Mouse (Mus musculus): ENCODE results near the gene Prn. TPM values are rescaled to one million over a fixed set of nuclear protein-coding genes. Genes with fewer than 3 reads are reported as not detected.

Prn gene
- polyA plus RNA-seq, 1 experiment from 2014 or later, result not detected

DNA sequence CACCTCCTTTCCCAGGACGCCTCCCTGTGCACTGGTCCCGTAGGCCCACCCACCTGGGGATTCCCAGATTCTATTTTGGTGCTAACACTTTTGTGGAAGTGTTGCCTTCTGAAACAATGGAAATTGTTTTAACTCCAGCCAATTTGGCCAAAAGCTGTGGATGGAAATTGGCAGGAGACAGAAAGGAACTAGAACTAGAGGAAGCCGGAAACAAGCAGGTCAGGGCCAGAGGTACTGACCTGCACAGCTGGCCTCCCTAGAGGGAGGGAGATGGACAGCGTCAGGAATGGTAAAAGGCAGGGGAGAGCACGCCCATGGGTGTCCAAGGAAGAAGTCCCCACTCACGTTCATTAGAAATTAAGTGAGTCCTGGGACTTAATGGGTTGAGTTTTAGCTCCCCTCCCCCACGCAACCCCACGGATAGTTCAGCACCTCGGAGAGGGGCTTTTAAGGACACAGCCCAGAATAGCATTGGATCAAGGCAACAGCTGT lies 48.0 kb downstream of the Prn start:
- H3K9ac ChIP-seq (ENCODE audit: low read depth, low read length), result no peak overlapping the region
- H3K27ac ChIP-seq (ENCODE audit: low read depth, low read length), result no peak overlapping the region
- no peaks in the 10 kb centered on the region for H3K9me3 ChIP-seq (ENCODE audit: control insufficient read depth, low read length)
- no peak overlapping the region for H3K4me2 ChIP-seq (replicated peaks; ENCODE audit: low read depth, low read length)
- H3K27me3 ChIP-seq (ENCODE audit: control insufficient read depth, insufficient read depth, low read length), result peaks cover 19% of the 10 kb centered on the region
- no peak for ATAC-seq (ENCODE audit: low FRiP score)
- H3K4me1 ChIP-seq (replicated peaks; ENCODE audit: control insufficient read depth, insufficient read depth, low read length), result no peaks in the 10 kb centered on the region
- DNase-seq (ENCODE audit: low spot score), result peak; percentile 35
- H3K36me3 ChIP-seq (ENCODE audit: control insufficient read depth, insufficient read depth, low read length), result no peaks in the 10 kb centered on the region
- no peak overlapping the region for H3K4me3 ChIP-seq (ENCODE audit: low read depth, low read length)
- WGBS, result 52% methylated on average over 9 of the region's 9 CpGs

DNA sequence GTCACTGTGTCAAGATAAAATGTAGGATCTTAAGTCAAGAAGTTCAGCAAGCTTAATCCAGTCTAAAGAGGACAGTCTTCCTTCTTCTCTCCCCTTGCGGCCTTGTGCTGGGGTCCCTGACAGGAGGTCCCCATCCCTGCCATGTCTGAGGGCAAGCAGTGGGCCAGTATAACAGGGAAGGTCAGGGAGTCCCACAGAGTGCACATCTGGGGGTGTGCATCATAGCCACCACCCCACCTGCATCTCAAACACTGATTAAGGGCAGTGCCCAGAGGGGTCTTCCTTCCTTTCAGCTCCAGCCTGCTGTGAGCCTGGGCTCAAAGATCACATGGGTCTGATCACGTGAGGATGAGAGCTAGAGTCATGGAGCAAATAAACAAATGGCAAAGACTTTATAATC lies 51.9 kb downstream of the Prn start:
- Histone ChIP-seq H3K9me3 (ENCODE audit: control insufficient read depth, low read length) (no peaks in the 10 kb centered on the region), H3K4me3 (ENCODE audit: low read depth, low read length) (no peak overlapping the region), H3K27me3 (ENCODE audit: control insufficient read depth, insufficient read depth, low read length) (no peaks in the 10 kb centered on the region), H3K27ac (ENCODE audit: low read depth, low read length) (no peak overlapping the region), H3K4me1 (replicated peaks; ENCODE audit: control insufficient read depth, insufficient read depth, low read length) (no peaks in the 10 kb centered on the region), H3K9ac (ENCODE audit: low read depth, low read length) (no peak overlapping the region), H3K36me3 (ENCODE audit: control insufficient read depth, insufficient read depth, low read length) (no peaks in the 10 kb centered on the region), H3K4me2 (replicated peaks; ENCODE audit: low read depth, low read length) (no peak overlapping the region)
- DNase-seq (ENCODE audit: low spot score) (no peak), ATAC-seq (ENCODE audit: low FRiP score) (no peak)
- WGBS, result 85% methylated on average over 2 of the region's 2 CpGs

DNA sequence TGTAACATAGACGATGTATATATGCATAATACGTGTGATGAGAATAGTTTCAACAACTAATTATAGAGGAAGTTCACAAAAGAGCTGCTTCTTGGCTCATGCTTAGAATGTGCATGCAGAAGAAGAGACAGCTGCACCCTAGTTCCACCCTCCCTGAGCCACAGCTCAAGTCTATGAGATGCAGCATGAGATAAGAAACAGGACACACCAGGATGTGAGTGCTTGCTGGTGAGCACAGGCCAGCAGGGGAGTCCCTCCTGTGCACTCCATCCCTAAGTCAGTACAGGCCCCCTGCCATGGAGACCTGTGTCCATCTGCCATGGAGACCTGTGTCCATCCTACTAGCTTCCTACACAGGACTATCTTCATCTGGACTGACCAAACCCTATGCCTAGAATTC lies 60.8 kb downstream of the Prn start:
- H3K27ac ChIP-seq (ENCODE audit: low read depth, low read length), result no peak overlapping the region
- no peaks in the 10 kb centered on the region for H3K36me3 ChIP-seq (ENCODE audit: control insufficient read depth, insufficient read depth, low read length)
- no peaks in the 10 kb centered on the region for H3K9me3 ChIP-seq (ENCODE audit: control insufficient read depth, low read length)
- H3K4me1 ChIP-seq (replicated peaks; ENCODE audit: control insufficient read depth, insufficient read depth, low read length), result no peaks in the 10 kb centered on the region
- no peak overlapping the region for H3K4me3 ChIP-seq (ENCODE audit: low read depth, low read length)
- ATAC-seq (ENCODE audit: low FRiP score), result no peak
- no peaks in the 10 kb centered on the region for H3K27me3 ChIP-seq (ENCODE audit: control insufficient read depth, insufficient read depth, low read length)
- 93% methylated on average over 2 of the region's 2 CpGs for WGBS
- H3K4me2 ChIP-seq (replicated peaks; ENCODE audit: low read depth, low read length), result no peak overlapping the region
- no peak for DNase-seq (ENCODE audit: low spot score)
- H3K9ac ChIP-seq (ENCODE audit: low read depth, low read length), result no peak overlapping the region

DNA sequence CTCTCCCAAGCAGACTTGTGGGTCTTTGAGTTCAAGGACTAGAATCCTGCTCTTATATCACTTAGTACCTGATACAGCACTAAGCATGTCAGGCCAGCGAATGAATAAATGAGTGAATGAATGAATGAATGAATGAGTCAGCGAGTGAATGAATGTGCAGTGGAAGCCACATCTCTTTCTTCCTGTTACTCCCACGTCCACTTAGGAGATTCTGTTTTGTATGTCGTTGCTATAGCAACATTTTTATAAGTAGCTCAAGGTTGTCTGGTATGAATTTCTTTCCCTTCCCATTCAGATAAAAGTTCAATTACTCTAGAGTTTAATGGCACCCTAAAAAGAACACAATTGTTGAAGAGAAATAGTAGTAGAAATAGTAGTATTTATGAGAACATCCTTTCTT lies 61.3 kb downstream of the Prn start:
- Histone ChIP-seq H3K27ac (ENCODE audit: low read depth, low read length) (no peak overlapping the region), H3K9me3 (ENCODE audit: control insufficient read depth, low read length) (no peaks in the 10 kb centered on the region), H3K4me3 (ENCODE audit: low read depth, low read length) (no peak overlapping the region), H3K4me2 (replicated peaks; ENCODE audit: low read depth, low read length) (no peak overlapping the region), H3K4me1 (replicated peaks; ENCODE audit: control insufficient read depth, insufficient read depth, low read length) (no peaks in the 10 kb centered on the region), H3K9ac (ENCODE audit: low read depth, low read length) (no peak overlapping the region), H3K27me3 (ENCODE audit: control insufficient read depth, insufficient read depth, low read length) (no peaks in the 10 kb centered on the region), H3K36me3 (ENCODE audit: control insufficient read depth, insufficient read depth, low read length) (no peaks in the 10 kb centered on the region)
- 88% methylated on average over 4 of the region's 4 CpGs for WGBS
- ATAC-seq (ENCODE audit: low FRiP score) (no peak), DNase-seq (ENCODE audit: low spot score) (no peak)

DNA sequence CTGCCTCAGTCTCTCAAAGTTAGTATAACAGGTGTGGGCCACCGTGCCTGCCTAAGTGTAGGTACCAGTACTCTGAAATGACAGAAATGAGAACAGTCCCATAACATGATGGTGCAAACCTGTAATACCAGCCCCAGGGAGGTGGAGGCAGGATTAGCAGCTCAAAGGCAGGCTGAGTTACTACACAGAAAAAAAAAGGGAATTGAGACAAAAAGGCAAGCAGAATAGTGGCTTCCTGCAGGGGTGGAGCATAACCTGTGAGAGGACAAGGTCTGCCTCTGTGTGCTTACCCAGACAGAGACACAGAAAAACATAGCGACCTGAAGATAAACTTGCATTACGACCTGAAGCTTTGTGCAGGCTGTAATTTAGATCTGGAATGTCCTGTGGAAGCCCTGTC lies 66.9 kb downstream of the Prn start:
- no peak for DNase-seq (ENCODE audit: low spot score)
- H3K4me1 ChIP-seq (replicated peaks; ENCODE audit: control insufficient read depth, insufficient read depth, low read length), result no peaks in the 10 kb centered on the region
- no peaks in the 10 kb centered on the region for H3K36me3 ChIP-seq (ENCODE audit: control insufficient read depth, insufficient read depth, low read length)
- H3K9me3 ChIP-seq (ENCODE audit: control insufficient read depth, low read length), result no peaks in the 10 kb centered on the region
- no peaks in the 10 kb centered on the region for H3K27me3 ChIP-seq (ENCODE audit: control insufficient read depth, insufficient read depth, low read length)
- WGBS, result 82% methylated on average over 3 of the region's 3 CpGs
- ATAC-seq (ENCODE audit: low FRiP score), result no peak
- H3K9ac ChIP-seq (ENCODE audit: low read depth, low read length), result no peak overlapping the region
- no peak overlapping the region for H3K27ac ChIP-seq (ENCODE audit: low read depth, low read length)
- H3K4me2 ChIP-seq (replicated peaks; ENCODE audit: low read depth, low read length), result no peak overlapping the region
- H3K4me3 ChIP-seq (ENCODE audit: low read depth, low read length), result no peak overlapping the region

DNA sequence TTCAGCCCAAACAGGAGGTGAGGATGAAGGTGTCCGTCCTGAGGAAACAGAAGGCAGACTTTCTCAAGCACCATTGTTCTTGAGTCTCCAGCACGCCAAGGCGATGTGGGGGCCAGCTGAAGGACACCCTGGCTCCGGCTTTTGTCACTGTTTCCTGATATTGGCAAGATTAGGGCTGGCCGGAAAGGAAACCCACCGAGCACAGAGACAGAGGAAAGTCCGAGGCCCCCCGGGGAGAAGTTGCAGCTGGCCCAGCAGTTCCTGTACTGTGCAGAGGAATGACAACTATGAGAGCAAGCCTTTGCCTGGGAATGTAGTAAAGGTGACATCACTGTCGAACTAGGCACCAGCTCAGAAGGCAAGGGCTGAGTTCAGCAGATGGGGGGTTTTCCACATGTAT lies 71.1 kb downstream of the Prn start:
- WGBS, result 52% methylated on average over 9 of the region's 9 CpGs
- H3K4me2 ChIP-seq (replicated peaks; ENCODE audit: low read depth, low read length), result no peak overlapping the region
- H3K27ac ChIP-seq (ENCODE audit: low read depth, low read length), result no peak overlapping the region
- H3K9me3 ChIP-seq (ENCODE audit: control insufficient read depth, low read length), result no peaks in the 10 kb centered on the region
- H3K4me1 ChIP-seq (replicated peaks; ENCODE audit: control insufficient read depth, insufficient read depth, low read length), result no peaks in the 10 kb centered on the region
- no peaks in the 10 kb centered on the region for H3K36me3 ChIP-seq (ENCODE audit: control insufficient read depth, insufficient read depth, low read length)
- H3K9ac ChIP-seq (ENCODE audit: low read depth, low read length), result no peak overlapping the region
- no peak overlapping the region for H3K4me3 ChIP-seq (ENCODE audit: low read depth, low read length)
- no peaks in the 10 kb centered on the region for H3K27me3 ChIP-seq (ENCODE audit: control insufficient read depth, insufficient read depth, low read length)
- no peak for DNase-seq (ENCODE audit: low spot score)
- no peak for ATAC-seq (ENCODE audit: low FRiP score)

DNA sequence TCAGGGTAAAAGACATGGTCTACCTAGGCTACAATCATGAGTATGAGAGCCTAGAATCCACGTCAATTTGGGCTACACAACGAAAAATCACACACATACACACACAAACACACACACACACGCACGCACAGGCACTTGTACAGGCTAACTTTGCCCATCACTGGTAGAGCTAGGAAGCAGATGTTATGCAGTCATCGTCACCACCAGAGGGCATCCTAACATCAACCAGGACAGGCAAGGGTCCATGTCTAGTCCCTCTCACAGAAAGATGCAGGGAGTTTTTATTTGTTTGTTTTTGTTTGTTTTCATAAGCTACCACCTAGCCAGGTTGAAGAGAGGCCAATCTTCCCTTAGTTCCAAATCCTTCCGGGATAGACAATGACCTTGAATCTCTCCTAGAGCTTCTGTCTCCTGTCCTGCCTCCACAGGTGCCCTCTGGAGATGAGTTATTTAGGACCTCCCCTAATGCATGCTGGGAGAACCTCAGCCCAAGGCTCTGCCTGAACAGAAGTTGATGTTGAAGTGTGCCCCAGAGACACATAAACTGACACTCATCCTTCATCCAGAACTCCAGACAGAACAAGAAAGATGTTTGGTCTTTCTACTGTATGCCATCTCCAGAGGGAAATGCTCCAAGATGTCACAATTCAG lies 72.9 kb downstream of the Prn start:
- ATAC-seq (ENCODE audit: low FRiP score), result peak; percentile 61; the same call in 1 of the 2 replicates
- Histone ChIP-seq H3K4me2 (replicated peaks; ENCODE audit: low read depth, low read length) (no peak overlapping the region), H3K9me3 (ENCODE audit: control insufficient read depth, low read length) (no peaks in the 10 kb centered on the region), H3K9ac (ENCODE audit: low read depth, low read length) (no peak overlapping the region), H3K4me3 (ENCODE audit: low read depth, low read length) (no peak overlapping the region), H3K4me1 (replicated peaks; ENCODE audit: control insufficient read depth, insufficient read depth, low read length) (no peaks in the 10 kb centered on the region), H3K27me3 (ENCODE audit: control insufficient read depth, insufficient read depth, low read length) (no peaks in the 10 kb centered on the region), H3K27ac (ENCODE audit: low read depth, low read length) (no peak overlapping the region), H3K36me3 (ENCODE audit: control insufficient read depth, insufficient read depth, low read length) (no peaks in the 10 kb centered on the region)
- DNase-seq (ENCODE audit: low spot score), result peak; percentile 78
- WGBS, result 24% methylated on average over 6 of the region's 6 CpGs

DNA sequence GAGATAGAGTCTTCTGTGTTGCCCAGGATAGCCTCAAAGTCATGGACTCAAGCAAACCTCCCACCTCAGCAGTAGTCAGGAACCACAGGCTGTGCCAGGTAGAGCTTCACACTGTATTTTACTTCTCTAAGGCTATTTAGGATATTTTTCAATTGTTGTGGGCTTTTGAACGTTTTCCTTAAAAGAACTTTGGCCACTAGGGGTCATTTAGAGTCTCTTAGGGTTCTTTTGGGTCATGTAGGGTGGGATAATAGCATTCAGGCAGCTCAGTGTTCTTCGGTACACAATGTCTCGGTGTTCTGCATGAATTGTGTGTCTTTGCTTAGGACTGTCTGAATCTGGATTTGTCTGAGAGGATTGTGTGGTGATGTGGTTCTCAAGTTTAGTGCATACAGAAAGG lies 78.2 kb downstream of the Prn start:
- Histone ChIP-seq H3K27me3 (ENCODE audit: control insufficient read depth, insufficient read depth, low read length) (no peaks in the 10 kb centered on the region), H3K4me3 (ENCODE audit: low read depth, low read length) (no peak overlapping the region), H3K36me3 (ENCODE audit: control insufficient read depth, insufficient read depth, low read length) (no peaks in the 10 kb centered on the region), H3K27ac (ENCODE audit: low read depth, low read length) (no peak overlapping the region), H3K4me1 (replicated peaks; ENCODE audit: control insufficient read depth, insufficient read depth, low read length) (no peaks in the 10 kb centered on the region), H3K9ac (ENCODE audit: low read depth, low read length) (no peak overlapping the region), H3K4me2 (replicated peaks; ENCODE audit: low read depth, low read length) (no peak overlapping the region), H3K9me3 (ENCODE audit: control insufficient read depth, low read length) (no peaks in the 10 kb centered on the region)
- 47% methylated on average over 3 of the region's 3 CpGs for WGBS
- DNase-seq (ENCODE audit: low spot score), result no peak
- no peak for ATAC-seq (ENCODE audit: low FRiP score)

DNA sequence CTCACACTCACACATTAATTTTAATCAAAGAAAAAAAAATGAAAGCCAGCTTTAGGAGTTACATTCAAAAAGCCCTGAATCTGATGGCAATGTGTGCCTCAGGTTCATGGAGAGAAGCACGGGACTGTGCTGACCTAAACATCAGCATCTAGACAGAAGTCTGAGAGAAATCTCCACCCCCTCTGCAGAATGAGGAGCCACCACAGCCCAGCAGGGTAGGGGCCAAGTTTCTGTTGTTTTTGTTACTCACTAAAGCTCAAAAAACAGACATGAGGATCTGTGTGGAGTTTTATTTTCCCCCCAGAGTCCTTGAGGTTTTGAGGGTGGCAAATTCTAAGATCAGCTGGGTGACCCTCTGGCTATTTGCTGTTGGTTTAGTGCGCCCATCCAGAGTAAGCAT lies 78.8 kb downstream of the Prn start:
- 73% methylated on average over 2 of the region's 2 CpGs for WGBS
- Histone ChIP-seq H3K4me3 (ENCODE audit: low read depth, low read length) (no peak overlapping the region), H3K36me3 (ENCODE audit: control insufficient read depth, insufficient read depth, low read length) (no peaks in the 10 kb centered on the region), H3K9me3 (ENCODE audit: control insufficient read depth, low read length) (no peaks in the 10 kb centered on the region), H3K27ac (ENCODE audit: low read depth, low read length) (no peak overlapping the region), H3K27me3 (ENCODE audit: control insufficient read depth, insufficient read depth, low read length) (no peaks in the 10 kb centered on the region), H3K4me1 (replicated peaks; ENCODE audit: control insufficient read depth, insufficient read depth, low read length) (no peaks in the 10 kb centered on the region), H3K9ac (ENCODE audit: low read depth, low read length) (no peak overlapping the region), H3K4me2 (replicated peaks; ENCODE audit: low read depth, low read length) (no peak overlapping the region)
- DNase-seq (ENCODE audit: low spot score) (no peak), ATAC-seq (ENCODE audit: low FRiP score) (no peak)

Data from hindbrain, embryonic 11.5 days (tissue).